Mouse (Mus musculus) intestine, postnatal 0 days (tissue): ENCODE results near the gene Ptgs1. TPM values are rescaled to one million over a fixed set of nuclear protein-coding genes. Genes with fewer than 3 reads are reported as not detected.

Experiments
- ATAC-seq: fragments of 200-750 bp; cut with Nextera tagmentation; 2 replicates; pipeline ENCODE4 v1.8.0; 2017; ENCODE audit warnings: mild to moderate bottlenecking, moderate TSS enrichment, moderate library complexity
- H3K27ac ChIP-seq: fragments of 300-500 bp; sonication (generic); 2 replicates; pipeline ENCODE4 v1.5.1; 2014; ENCODE audit warnings: mild to moderate bottlenecking, low read depth, low read length, moderate library complexity
- H3K27me3 ChIP-seq: fragments of 300-500 bp; sonication (generic); replicated peaks from 2 replicates; pipeline ENCODE4 v1.6.1; 2014; ENCODE audit warnings: low read length, mixed read lengths; ENCODE audit not compliant: control insufficient read depth, insufficient read depth
- H3K36me3 ChIP-seq: fragments of 300-500 bp; sonication (generic); 2 replicates; pipeline ENCODE4 v1.6.1; 2014; ENCODE audit warnings: mild to moderate bottlenecking, moderate library complexity; ENCODE audit not compliant: control insufficient read depth, insufficient read depth
- H3K4me1 ChIP-seq: fragments of 300-500 bp; sonication (generic); replicated peaks from 2 replicates; pipeline ENCODE4 v1.6.1; 2014; ENCODE audit warnings: antibody characterized with exemption, low read length, mixed read lengths; ENCODE audit not compliant: control insufficient read depth, insufficient read depth
- H3K4me2 ChIP-seq: fragments of 300-500 bp; sonication (generic); replicated peaks from 2 replicates; pipeline ENCODE4 v1.6.1; 2014; ENCODE audit warnings: low read depth, mild to moderate bottlenecking, moderate library complexity
- H3K4me3 ChIP-seq: fragments of 300-500 bp; sonication (generic); 2 replicates; pipeline ENCODE4 v1.5.1; 2014; ENCODE audit warnings: low read depth, low read length
- H3K9ac ChIP-seq: fragments of 300-500 bp; sonication (generic); 2 replicates; pipeline ENCODE4 v1.6.1; 2014; ENCODE audit warnings: mild to moderate bottlenecking, low read depth, low read length
- H3K9me3 ChIP-seq: fragments of 300-500 bp; sonication (generic); 2 replicates; pipeline ENCODE4 v1.6.1; 2016; ENCODE audit warnings: mixed run types; ENCODE audit not compliant: control insufficient read depth
- CTCF ChIP-seq: sonication (generic); IDR thresholded peaks from 2 replicates; pipeline ENCODE4 v1.5.1; 2016; ENCODE audit warnings: low read depth, mild to moderate bottlenecking, control low read depth, antibody characterized with exemption, moderate library complexity
- WGBS: fragments of 180-500 bp; shearing (Covaris S2); extraction: QIAGEN DNeasy Blood & Tissue Kit; methylation state at CpG from one replicate; pipeline ENCODE4 v1.1.7; 2014; 5-methylcytosine and 5-hydroxymethylcytosine counted together
- polyA plus RNA-seq: library from polyadenylated mRNA; unstranded; fragments of >200 nt; fragmentation: Nextera tagmentation; extraction: Ambion mirVana; gene quantifications from 2 replicates; pipeline ENCODE4 v1.2.1, GENCODE M21; 2015

The Ptgs1 gene
- polyA plus RNA-seq, 1 experiment from 2014 or later = 29.5 TPM

DNA sequence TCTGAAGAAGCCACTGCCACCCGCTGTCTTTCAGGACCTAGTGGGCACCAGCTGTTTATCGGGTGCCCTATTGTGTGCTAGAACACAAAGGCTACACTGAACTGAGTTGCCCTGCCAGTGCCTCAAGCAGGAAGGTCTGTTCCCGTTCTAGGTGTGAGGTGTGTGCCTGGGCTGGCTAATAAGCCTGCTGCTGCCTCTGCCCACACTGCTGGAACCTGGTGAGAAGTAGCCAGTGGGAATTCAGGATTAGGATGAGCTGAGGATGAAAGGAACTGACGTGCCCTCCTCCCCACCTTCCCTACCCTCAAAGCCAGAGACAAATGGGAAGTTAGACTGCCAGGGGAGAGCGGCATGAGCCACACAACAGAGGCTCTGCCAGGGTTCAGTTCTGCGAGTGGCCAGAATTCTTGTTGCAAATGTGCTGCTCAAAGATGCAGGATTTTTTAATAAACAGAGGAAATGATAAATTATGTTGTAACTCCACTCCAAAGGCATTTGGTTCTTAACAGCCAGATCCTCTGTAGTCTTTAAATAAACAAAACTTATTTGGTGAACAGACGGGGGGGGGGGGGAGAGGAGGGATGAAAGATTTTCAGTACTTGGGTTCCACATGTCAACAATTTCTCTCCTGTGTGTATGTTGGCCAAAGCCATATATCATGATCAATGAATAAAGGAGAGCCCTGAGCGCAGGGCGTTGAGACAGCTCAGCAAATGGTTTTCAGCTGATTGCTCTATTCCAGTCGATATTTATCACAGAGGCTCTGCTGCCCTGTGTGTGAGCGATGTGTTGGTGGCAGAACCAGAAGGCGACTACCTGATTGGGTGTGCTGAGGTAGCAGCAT lies 38.9 kb upstream of the Ptgs1 start:
- TF ChIP-seq CTCF = no peak
- Histone ChIP-seq H3K9me3 (no peaks in the 10 kb centered on the region), H3K4me3 (no peak overlapping the region), H3K4me2 (no peak overlapping the region), H3K27me3 (no peaks in the 10 kb centered on the region), H3K4me1 (no peaks in the 10 kb centered on the region), H3K9ac (no peak overlapping the region), H3K27ac (no peak overlapping the region), H3K36me3 (peaks cover 4% of the 10 kb centered on the region; the same call in 1 of the 2 replicates)
- ATAC-seq = no peak
- 39% methylated on average over 12 of the region's 12 CpGs for WGBS

DNA sequence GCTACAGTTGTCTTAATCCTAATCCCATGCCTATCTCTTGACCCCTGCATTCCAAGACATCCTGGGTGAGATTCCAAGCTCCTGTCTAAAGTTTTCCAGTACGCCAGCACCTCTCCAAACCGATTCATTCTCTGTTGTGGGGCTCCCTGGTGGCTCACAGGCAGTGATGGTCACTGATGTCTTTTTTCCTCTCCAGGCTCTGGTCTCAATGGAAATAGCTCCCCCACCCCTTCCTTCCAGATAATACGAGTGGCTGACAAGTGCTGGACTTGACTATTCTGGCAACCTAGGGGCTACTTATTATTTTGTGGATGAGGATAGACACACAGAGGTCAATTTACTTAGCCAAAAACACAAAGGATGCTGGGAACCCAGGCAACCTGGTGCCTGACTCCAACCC lies 33.2 kb upstream of the Ptgs1 start:
- H3K4me2 ChIP-seq = no peak overlapping the region
- H3K9ac ChIP-seq = no peak overlapping the region
- ATAC-seq = no peak
- no peaks in the 10 kb centered on the region; the same call in 1 of the 2 replicates for H3K36me3 ChIP-seq
- H3K27me3 ChIP-seq = peaks cover 18% of the 10 kb centered on the region; the same call in 1 of the 2 replicates
- H3K9me3 ChIP-seq = no peaks in the 10 kb centered on the region
- no peak for TF ChIP-seq CTCF
- H3K27ac ChIP-seq = no peak overlapping the region
- 68% methylated on average over 3 of the region's 3 CpGs for WGBS
- no peaks in the 10 kb centered on the region for H3K4me1 ChIP-seq
- no peak overlapping the region for H3K4me3 ChIP-seq

DNA sequence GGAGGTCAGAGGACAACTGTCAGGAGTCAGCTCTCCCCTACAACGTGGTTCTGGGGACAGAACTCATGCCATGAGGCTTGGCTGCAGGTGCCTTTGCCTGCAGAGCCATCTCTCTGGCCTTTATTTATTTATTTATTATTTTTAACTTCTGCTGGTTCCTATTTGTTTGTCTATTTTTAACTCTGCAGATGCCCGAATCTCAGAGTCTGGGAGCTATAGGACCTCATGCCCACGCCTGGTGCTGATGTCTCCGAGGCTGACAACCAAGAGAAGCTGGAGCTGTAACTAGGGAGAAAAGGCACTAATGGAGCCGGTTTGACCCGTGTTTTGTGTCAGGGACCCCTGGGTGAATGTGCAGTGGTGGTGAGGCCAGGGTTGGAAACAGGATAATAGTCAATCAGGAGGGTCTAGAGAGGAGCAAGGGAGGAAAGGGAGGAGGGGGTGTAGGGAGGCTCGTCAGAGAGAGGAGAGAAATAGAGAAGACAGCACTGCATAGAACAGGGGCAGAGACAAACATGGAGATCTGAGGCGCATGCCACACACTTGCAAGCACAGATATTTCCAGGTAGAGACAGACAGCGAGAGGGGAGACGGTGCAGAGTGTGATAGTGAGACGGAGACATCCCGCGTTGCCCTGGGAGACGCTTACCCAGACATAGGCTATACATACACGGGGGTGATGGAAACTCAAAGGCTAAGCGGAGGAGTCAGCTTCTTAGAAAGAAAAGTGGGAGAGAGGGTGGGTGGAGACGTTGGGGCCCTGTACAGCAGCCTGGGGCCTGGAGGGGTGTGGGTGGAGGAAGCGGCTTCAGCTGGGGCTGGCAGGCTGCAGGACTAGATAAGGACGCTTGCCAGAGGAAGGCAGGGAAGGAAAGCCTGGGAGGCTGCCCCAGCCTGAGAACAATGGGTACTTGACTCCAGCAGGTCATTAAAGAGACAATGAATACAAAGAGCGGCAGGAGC lies 32.0 kb upstream of the Ptgs1 start:
- Histone ChIP-seq H3K9ac (no peak overlapping the region), H3K4me2 (no peak overlapping the region; the same call in 1 of the 2 replicates), H3K36me3 (no peaks in the 10 kb centered on the region), H3K27me3 (peaks cover 30% of the 10 kb centered on the region; the same call in 1 of the 2 replicates), H3K4me1 (0 out of 2 replicates have a peak, but pooled peaks cover 2% of the 10 kb centered on the region), H3K9me3 (no peaks in the 10 kb centered on the region), H3K4me3 (no peak overlapping the region), H3K27ac (no peak overlapping the region)
- WGBS = 24% methylated on average over 20 of the region's 20 CpGs
- TF ChIP-seq CTCF = no peak
- ATAC-seq = peak; percentile 28; the same call in 1 of the 2 replicates

DNA sequence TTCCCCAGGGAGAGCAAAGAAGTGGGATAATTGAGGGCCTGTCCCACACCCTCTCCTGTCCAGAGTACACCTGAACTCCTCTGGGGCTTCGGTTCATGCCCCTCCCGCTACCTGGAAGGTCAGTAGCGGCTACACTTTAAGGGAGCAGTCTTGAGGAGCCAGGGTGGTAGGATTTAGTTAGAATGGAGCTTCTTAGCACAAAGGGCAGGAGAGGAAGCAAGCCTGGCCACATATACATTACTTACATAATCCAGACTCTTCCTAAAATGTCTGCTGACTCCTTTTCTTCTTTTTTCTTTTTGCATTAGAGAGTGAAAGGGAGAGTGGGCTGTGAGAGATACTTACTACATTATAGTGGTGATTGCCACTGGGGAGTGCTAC lies 31.4 kb upstream of the Ptgs1 start:
- no peaks in the 10 kb centered on the region for H3K36me3 ChIP-seq
- H3K4me2 ChIP-seq = no peak overlapping the region; the same call in 1 of the 2 replicates
- WGBS = 29% methylated on average over 3 of the region's 3 CpGs
- H3K4me1 ChIP-seq = 0 out of 2 replicates have a peak, but pooled peaks cover 6% of the 10 kb centered on the region
- H3K27me3 ChIP-seq = peaks cover 37% of the 10 kb centered on the region
- H3K9me3 ChIP-seq = no peaks in the 10 kb centered on the region
- H3K4me3 ChIP-seq = no peak overlapping the region
- no peak for TF ChIP-seq CTCF
- H3K9ac ChIP-seq = no peak overlapping the region
- no peak for ATAC-seq
- no peak overlapping the region for H3K27ac ChIP-seq

DNA sequence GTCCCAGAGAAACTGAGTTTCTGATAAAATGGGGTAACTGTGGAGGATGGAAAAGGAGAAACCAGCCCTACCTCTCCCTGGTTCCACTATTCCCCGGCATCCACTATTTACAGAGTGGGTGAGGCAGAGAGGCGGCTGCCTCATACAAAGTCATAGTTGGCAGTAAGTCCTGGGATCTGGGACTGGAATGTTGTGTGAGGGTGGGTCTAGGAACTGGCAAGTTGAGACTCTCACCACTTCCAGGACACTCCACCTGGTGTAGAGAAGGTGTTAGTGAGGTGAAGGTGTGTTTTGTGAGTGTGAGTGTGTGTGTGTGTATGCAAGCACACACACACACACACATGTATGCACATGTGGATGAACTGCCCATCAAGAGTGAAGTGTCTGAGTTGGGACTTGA lies 29.4 kb upstream of the Ptgs1 start:
- no peak for TF ChIP-seq CTCF
- H3K4me2 ChIP-seq = no peak overlapping the region
- no peak overlapping the region for H3K27ac ChIP-seq
- H3K9me3 ChIP-seq = no peaks in the 10 kb centered on the region
- 62% methylated on average over 2 of the region's 2 CpGs for WGBS
- H3K4me1 ChIP-seq = 0 out of 2 replicates have a peak, but pooled peaks cover 6% of the 10 kb centered on the region
- H3K27me3 ChIP-seq = peaks cover 37% of the 10 kb centered on the region
- no peak overlapping the region for H3K4me3 ChIP-seq
- ATAC-seq = no peak
- no peak overlapping the region for H3K9ac ChIP-seq
- no peaks in the 10 kb centered on the region for H3K36me3 ChIP-seq
